Comparison of ENCODE assay signal across 20 mouse cellular contexts in the genomic region with DNA sequence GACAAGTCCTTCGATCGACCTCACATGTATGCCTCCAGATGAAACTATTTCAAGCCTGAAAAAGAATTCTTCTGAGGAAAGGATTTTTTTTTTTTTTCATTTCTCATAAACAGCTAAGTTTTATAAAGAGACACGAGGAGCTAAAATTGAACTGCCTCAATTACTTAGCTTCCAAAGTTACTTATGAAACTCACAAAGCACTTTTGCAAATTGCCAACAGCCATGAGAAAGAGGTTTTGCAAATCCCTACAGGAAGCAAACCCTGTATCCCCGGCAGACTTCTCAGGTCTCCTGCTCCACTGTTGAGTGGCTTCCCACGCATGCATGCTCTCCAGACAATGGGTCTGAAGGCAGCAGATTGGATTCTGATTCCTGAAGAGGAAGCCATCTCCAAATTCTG.
DNase-seq lines count a peak whose midpoint lies in the region; ATAC-seq lines count a peak whose summit lies in the region.
"Had no signal": no experiment of that assay in that cellular context is flagged by ENCODE, and none has a peak within 500 bp of the region (broad histone marks: within the 10 kb centered on the region; RNA-seq: fewer than 3 reads in every experiment).

No protein-coding gene starts in this region.

- DNase-seq in frontal cortex, postnatal 14 days (ENCODE audit: low spot score in 2 of 2), result no peak
- DNase-seq in brain, adult 2 months (ENCODE audit: low read depth, low spot score), result peak; percentile 67
- peak; percentile 58 for DNase-seq in telencephalon, adult 2 months (ENCODE audit: low read depth, low spot score)
- DNase-seq in heart, adult 18-20 months, result no peak
- DNase-seq in embryo, embryonic 10 days (ENCODE audit: low spot score), result no peak
- DNase-seq: adrenal gland, adult 2 months; adrenal gland, adult 8-10 months; adrenal gland, postnatal 10 days; adrenal gland, postnatal 14 days; adrenal gland, postnatal 25 days; adrenal gland, postnatal 36 days; B cell, adult 2 months; cerebellum, adult 11 months; cerebellum, adult 11-12 months; cerebellum, adult 18-20 months; cerebellum, adult 2 months had no signal

- peak; percentile 57 for ATAC-seq in frontal cortex, adult (ENCODE audit: low TSS enrichment)
- ATAC-seq: activated CD4-positive, CD25-positive, alpha-beta regulatory T cell, adult 4 months; CD4-positive, CD25-positive, alpha-beta regulatory T cell, adult 4 months; Patski had no signal

Comparison
In these comparisons a context has a peak if more than half of its experiments do, and no peak if none do; other contexts are left out.
1. DNase-seq: peak in brain, adult 2 months (single experiment) and telencephalon, adult 2 months (single experiment); none in frontal cortex, postnatal 14 days (0 of 2), heart, adult 18-20 months (0 of 2) and embryo, embryonic 10 days (single experiment).